Mouse (Mus musculus) testis, postnatal 14 days (tissue): ENCODE measurements around the gene Nus1.

Experiments
- DNase-seq: peaks from one replicate; pipeline ENCODE4 v3.0.0; 2021; ENCODE audit warnings: low spot score

Nus1 gene

GRCm38 (mm10) chr10:52417998-52418860, 882 bp downstream of the Nus1 start:
- DNase-seq: no peak

- no peak for DNase-seq
These were observed 1.6 kb downstream of the Nus1 start for GRCm38 (mm10) chr10:52418931-52419330.

DNA sequence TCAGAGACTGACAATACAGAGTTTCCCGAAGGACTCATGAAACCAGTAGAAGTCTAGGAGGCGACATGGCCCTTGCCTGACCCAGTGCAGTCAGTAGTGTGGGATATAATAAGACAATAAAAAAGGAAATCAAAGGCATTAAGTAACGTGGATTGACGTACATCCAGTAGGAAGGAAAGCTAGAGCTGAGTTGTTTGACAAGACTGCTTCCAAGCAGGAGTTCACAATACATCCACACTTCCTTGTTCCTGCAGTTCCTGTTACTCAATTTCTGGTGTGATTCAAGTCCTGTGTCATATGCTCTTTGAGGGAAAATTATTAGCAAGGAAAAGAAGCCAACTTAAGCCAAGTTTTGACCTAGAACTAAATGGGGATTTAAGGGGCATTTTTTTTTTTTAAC, 2.1 kb downstream of the Nus1 start:
- no peak for DNase-seq

DNA sequence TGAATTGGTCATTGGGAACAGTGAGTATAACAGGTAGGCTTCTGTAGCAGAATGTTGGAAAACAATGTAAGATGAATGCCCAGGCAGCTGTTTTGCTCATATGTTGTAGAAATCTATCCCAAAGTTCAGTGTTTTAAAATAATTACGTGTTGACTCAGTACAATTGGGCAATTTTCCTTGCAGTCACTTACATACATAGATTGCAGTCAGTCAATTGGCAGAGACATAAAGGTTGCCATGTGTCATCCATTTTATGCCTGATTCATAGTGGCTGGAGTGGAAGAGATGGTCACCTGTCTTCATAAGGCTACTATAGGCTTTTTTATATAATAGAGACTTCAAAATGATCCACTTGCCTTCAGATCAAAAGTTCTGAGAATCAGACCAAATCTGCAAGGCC, 3.2 kb downstream of the Nus1 start:
- DNase-seq: no peak

GRCm38 (mm10) chr10:52421716-52422115, 4.4 kb downstream of the Nus1 start:
- no peak for DNase-seq

- DNase-seq: no peak
These were observed 5.8 kb downstream of the Nus1 start for GRCm38 (mm10) chr10:52423097-52423496.

GRCm38 (mm10) chr10:52426314-52426980, 9.1 kb downstream of the Nus1 start:
- DNase-seq: no peak

DNA sequence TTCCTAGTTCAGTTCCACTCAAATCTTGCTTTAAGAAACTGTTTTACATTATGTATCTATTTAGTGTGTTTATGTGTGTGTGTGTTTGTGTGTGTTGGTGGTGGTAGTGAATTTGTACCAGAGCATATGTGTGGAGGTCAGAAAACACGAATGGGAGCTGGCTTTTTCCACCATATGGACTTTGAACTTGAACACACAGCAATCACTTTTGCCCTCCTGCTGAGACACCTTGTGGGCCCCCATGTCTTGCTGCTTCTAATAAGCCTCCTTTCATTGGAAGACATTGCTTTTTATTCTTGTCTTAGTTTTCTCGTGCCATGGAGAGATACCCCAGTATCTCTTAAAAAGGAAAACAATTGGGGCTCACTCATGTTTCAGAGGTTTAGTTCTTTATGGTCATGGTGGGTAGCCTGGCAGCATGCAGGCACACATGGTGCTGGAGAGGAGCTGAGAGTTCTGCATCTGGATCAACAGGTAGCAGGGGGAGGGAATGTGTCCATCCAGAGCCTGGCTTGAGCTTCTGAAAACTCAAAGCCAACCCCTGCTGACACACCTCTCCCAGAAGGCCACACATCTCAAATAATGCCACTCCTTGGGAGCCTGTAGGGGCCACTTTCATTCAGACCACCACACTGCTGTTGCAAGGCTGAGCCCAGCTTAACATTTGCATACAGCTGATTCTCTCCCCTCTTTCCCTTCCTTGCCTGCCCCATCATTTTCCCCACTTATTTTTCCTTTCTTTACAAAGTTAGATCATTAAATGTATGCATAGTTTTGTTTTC, 10.5 kb downstream of the Nus1 start:
- no peak for DNase-seq

GRCm38 (mm10) chr10:52430953-52431352, 13.6 kb downstream of the Nus1 start:
- DNase-seq: no peak

GRCm38 (mm10) chr10:52434836-52435235, 17.5 kb downstream of the Nus1 start:
- DNase-seq: no peak

- no peak for DNase-seq
These were observed 43.3 kb downstream of the Nus1 start for GRCm38 (mm10) chr10:52460614-52461013.

- no peak for DNase-seq
These were observed 46.8 kb downstream of the Nus1 start for GRCm38 (mm10) chr10:52463941-52464739.

DNA sequence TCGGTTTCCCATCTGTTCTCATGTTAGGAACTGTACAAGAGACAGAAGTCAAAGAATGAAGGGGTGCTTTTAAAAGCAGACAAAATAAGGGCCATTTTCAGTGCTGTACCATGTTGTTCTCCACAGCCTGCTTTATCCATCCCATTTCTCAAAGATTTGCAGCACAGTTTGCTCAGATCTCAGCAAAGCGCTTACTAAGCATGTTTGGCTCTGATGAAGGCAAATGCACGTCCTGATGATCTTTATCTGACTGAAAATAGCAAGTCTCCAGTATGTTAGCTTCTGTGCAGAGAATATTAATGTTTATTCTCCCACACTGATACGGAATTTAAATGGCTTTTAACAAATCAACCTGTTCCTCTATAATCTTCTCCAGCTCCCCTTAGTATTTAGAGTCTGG, 54.2 kb downstream of the Nus1 start:
- no peak for DNase-seq
